Mouse (Mus musculus) retina, adult 2 months (tissue): ENCODE measurements around the gene Atad5.

Experiments used
- DNase-seq: peaks from one replicate; pipeline ENCODE4 v3.0.0-alpha.2; 2012; ENCODE audit warnings: low read depth, low spot score

Atad5 gene

DNA sequence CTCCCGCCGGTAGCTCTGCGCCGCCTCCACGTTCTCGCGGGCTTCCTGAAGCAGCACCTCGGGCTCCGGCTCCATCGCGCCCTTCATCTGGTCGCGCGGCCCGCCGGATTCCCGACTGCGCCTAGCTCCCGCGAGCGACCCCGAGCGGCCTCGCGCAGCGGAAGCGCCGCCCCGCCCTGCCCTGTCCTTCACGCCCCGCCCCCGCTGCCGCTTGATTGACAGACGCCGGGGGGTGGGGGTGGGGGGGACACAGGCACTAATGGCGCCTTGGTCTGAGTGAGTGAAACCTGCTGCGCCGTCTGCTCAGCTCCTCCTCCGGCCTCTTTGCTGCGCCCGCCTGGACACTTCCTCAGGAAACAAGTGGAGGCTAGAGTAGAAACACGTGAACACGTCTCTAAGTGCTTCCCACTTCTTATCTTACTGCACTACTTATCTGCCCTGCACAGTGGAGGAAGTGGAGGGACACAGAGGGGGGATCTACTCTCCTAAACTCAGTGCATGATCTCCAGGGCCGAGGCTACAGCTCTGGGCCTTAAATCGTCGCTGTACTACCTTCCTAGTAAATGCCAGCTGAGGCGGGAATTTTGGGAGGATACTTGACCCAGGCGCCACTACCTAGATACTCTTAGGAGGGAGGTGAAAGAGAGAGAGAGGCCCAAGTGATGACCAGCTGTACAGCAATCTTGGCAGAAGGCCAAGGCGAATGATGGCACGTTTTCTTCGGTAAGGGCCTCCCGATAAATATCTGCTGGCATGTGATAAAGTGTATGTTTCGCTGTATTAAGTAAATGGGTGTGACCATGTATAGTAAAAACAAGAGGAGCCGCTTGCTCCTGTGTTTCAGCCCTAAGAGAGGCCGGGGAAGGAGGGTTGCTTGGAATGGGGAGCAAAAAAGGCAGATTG is 8.1 kb upstream of the Atad5 start, which contains the start of gene Crlf3:
TSS of gene Crlf3 (minus strand) at position 166 of the 903 bp plus-strand sequence.
- DNase-seq: peak; percentile 83

GRCm38 (mm10) chr11:80081786-80082319 is 7.3 kb upstream of the Atad5 start:
- DNase-seq: peak; percentile 18

GRCm38 (mm10) chr11:80085356-80086055 is 3.7 kb upstream of the Atad5 start:
- DNase-seq: no peak

- peak; percentile 63 for DNase-seq
These were observed 2.4 kb upstream of the Atad5 start for GRCm38 (mm10) chr11:80086844-80087243.

GRCm38 (mm10) chr11:80089817-80090214 is 616 bp downstream of the Atad5 start:
- DNase-seq: no peak

DNA sequence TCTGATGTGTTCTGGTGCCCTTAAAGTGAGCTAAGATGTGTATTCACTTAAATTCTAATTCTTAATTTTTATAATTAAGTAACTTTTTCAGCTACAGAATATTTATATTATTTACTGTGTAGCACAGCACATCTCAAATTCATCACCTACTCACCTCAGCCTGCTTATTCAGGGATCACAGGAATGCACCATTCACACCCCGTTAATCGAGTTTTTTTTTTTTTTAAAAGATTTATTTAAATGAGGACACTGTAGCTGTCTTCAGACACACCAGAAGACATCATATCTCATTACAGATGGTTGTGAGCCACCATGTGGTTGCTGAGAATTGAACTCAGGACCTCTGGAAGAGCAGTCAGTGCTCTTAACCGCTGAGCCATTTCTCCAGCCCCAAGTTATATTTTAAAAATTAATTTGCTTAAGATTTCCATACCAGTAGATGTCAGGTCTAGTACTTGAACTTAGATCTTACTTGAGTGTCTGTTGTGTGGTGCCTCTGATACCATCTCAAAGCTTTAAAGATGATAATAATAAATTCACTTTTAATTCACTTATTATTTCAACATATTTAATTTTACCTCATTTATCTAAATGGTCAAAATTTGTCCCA is 1.5 kb downstream of the Atad5 start:
- DNase-seq: no peak

DNA sequence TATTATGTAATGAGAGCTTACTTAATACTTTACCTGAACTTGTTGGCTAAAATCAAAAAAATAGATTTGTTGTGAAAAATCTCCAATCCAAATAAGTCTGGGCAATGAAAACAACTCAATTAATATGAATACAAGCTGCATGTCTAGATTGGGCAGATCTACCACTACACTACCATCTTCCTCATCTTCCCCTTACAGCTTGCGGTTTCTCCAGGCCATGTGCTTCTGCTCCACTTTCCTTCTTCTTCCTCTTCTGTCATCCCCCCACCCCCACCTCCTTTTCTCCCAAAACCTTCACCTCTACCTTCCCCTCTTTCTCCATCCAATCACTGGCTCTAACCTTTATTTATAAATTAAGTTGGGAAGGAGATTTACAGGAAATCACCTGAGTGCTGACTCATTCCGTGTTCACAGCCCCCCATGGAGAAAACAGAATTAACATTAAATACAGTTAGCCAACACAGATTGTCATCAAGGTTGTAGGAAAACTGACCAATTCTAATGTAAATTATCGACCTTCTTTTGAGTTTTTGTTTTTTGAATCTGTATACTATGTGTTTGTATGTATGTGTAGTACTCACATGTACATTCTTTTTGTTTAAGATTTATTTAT is 9.3 kb downstream of the Atad5 start:
- DNase-seq: no peak

DNA sequence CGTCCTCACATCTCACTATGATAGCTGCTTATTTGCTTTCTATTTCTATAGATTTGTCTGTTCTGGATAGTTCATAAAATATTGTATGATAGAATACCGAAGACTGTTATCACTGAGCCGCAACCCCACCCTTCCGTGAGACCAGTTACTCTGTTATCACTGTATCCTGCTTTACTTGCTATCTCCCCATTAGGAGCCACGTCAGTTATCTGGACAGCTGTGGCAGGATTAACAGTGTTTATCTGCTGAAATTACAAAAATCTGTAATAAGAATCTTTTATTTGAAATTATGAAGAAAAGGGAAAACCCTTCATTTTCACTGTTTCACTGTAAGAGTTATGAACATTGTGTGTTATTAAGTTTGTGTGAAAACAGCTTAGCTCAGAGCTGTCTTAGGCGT is 12.1 kb downstream of the Atad5 start:
- no peak for DNase-seq

- no peak for DNase-seq
These were observed 15.2 kb downstream of the Atad5 start for GRCm38 (mm10) chr11:80104407-80104806.

- no peak for DNase-seq
These were observed 27.2 kb downstream of the Atad5 start for GRCm38 (mm10) chr11:80116411-80116810.

- no peak for DNase-seq
These were observed 42.9 kb downstream of the Atad5 start for GRCm38 (mm10) chr11:80132050-80132449.

- no peak for DNase-seq
These were observed 45.5 kb downstream of the Atad5 start for GRCm38 (mm10) chr11:80134744-80135143.

DNA sequence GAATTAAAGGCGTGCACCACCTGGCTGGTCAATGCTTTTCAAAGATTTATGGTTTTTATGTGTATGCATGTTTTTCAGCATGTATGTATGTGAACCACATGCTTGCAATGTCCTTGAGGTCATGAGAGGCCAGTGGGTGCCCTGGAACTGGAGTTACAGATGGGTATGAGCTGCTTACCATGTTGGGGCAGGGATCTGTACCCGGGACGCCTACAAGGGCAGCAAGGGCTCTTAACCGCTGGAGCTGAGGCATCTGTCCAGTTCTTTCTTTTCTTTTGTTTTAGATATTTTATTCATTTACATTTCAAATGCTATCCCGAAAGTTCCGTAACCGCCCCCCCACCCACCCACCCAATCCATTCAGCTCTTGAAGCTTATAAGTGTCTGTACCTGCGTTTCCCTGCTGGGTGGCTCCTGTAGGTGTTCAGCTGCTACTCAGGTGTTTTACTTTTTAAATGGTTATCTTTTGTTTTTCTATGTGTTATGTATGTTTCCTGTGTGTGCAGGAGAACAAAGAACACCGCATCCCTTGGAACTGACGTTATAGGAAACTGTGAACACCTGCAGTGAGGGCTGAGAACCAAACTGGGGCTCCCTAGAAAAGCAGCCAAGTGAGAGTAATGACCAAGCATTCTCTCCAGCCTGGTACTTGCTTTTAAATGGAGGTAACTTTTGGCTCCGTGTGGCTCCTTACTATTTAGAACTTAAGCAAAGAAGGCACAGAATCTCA is 46.9 kb downstream of the Atad5 start:
- DNase-seq: no peak

DNA sequence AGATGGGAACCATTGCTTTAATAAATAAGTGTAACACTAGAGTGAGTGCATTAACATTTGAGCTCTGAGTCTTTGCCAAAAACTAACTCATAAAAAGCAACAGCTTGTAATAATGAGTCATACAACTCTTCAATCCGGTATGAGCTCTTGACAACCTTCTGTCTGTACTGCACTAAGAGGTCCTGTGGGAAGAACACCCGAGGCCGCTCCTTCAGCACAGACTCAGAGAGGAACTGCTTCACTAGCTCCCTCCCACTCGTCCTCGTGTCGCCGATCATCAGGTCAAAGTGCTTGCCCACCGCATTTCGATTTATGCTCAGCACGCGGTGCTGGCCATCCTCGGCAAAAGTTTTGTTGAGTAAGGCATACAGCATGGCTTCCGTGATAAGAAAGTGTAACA is 47.6 kb downstream of the Atad5 start:
- no peak for DNase-seq

GRCm38 (mm10) chr11:80137773-80138172 is 48.6 kb downstream of the Atad5 start:
- DNase-seq: no peak

DNA sequence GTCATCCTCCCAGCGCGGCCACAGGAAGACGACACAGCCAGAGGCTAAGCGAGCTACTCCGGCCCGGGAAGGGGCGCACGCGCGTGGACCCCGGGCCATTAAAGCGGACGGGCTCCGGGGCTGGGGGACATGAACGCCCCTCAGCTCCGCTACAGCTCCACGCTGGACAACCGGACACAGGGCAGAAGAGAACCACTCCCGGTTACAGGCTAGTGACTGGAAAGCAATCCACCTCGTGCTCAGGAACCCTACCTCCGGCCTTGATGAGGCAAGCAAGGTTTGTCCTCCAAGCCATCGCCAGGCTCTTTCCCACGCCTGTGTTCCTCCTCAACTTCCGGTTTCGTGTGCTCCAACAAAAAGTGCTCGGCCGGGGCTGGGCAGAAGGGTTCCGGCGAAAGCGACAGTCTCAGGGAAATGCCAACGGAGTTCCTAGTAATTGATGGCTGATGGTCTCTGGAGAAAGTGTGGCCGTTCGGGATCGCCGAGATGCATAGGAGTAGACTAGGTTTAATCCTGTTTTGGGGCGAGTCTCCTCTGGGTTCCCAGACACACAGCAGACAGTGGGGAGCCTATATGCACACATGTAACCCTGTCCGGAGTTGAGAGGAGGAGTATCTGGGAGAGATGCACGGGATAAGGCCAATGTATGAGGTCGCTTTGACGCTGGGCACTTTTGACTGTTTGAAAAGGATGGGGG is 52.8 kb downstream of the Atad5 start, which contains the start of gene Tefm:
TSS of gene Tefm (minus strand) at position 351 of the 697 bp plus-strand sequence.
- peak; percentile 71 for DNase-seq

GRCm38 (mm10) chr11:80142872-80143271 is 53.7 kb downstream of the Atad5 start:
- no peak for DNase-seq

- DNase-seq: no peak
These were observed 56.6 kb downstream of the Atad5 start for GRCm38 (mm10) chr11:80145787-80146275.

DNA sequence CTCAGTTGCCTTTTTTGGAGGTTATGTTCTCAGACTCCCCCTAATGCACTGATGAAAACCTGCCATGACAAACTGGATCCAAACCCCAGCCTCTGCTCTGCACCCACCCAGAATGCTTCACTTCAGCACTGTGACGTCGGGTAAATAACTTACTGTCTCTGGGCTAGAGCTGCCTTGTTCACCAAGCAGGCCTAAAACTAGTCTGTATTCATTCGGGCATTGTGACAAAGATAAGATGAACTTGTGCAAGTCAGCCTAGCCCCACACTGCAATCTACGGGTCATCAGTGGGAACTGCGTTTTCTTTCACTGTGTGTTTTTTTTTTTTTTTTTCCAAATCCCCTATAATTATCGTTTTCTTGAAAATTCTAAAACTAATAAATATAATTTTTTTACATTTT is 58.5 kb downstream of the Atad5 start:
- no peak for DNase-seq

GRCm38 (mm10) chr11:80148313-80148712 is 59.1 kb downstream of the Atad5 start:
- no peak for DNase-seq
